Comparison of ENCODE assay signal across 17 mouse cellular contexts in the genomic region with DNA sequence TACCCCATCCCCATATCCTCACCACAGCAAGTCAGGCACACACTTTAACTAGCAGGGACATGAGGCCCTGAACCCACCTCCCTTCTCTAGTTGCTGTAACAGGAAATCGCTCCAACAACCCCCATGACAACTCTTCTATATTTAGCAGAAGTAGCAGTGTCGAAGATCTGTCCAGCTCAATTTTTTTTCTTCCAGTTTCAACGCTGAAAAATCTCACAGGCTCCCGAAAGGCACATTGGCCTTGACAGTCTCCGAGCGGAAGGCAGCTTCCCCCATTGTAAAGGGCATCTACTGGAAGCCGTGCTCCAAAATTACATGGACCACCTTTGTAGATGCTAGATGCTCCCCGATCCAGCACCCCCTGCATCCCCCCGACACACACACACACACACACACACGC.
DNase-seq lines count a peak whose midpoint lies in the region; ATAC-seq lines count a peak whose summit lies in the region.
"Had no signal": no experiment of that assay in that cellular context is flagged by ENCODE, and none has a peak within 500 bp of the region (broad histone marks: within the 10 kb centered on the region; RNA-seq: fewer than 3 reads in every experiment).

No protein-coding gene starts in this region.

- no peak for ATAC-seq in midbrain, embryonic 15.5 days (replicated peaks)
- ATAC-seq: inflammation-experienced regulatory T-cells, adult 6 months had no signal

- H3K9ac ChIP-seq in midbrain, embryonic 15.5 days: no peak overlapping the region
- H3K9ac ChIP-seq: embryonic facial prominence, embryonic 12.5 days; neural tube, embryonic 13.5 days had no signal

- DNase-seq in gastrocnemius, adult 18-20 months (ENCODE audit: low spot score): peak; percentile 26
- no peak for DNase-seq in gastrocnemius, adult 8-10 months (ENCODE audit: low spot score in 2 of 2)
- DNase-seq in kidney, postnatal 14 days: peak; percentile 12
- DNase-seq in kidney, adult 9 months: no peak
- DNase-seq in adrenal gland, postnatal 36 days: peak; percentile 40
- peak; percentile 16 to 33 for DNase-seq in heart, postnatal 10 days
- no peak for DNase-seq in spleen, postnatal 4 days (ENCODE audit: low spot score in 2 of 2)
- DNase-seq: cerebellum, postnatal 14 days; kidney, postnatal 4 days; liver; right cerebral cortex, postnatal 4 days; thymus, postnatal 36 days had no signal

- no peak overlapping the region for H3K4me3 ChIP-seq in midbrain, embryonic 15.5 days
- H3K4me3 ChIP-seq: embryonic facial prominence, embryonic 12.5 days; forebrain, embryonic 10.5 days; neural tube, embryonic 13.5 days had no signal

- no peaks in the 10 kb centered on the region for H3K27me3 ChIP-seq in midbrain, embryonic 15.5 days (replicated peaks)
- H3K27me3 ChIP-seq: embryonic facial prominence, embryonic 12.5 days; neural tube, embryonic 13.5 days had no signal

- no peaks in the 10 kb centered on the region for H3K36me3 ChIP-seq in midbrain, embryonic 15.5 days (replicated peaks)
- H3K36me3 ChIP-seq: embryonic facial prominence, embryonic 12.5 days; forebrain, embryonic 10.5 days; neural tube, embryonic 13.5 days had no signal

- H3K4me1 ChIP-seq in midbrain, embryonic 15.5 days: peaks cover 2% of the 10 kb centered on the region; the same call in 1 of the 2 replicates

- intact Hi-C loops in heart, postnatal 10 days (cut with DNase I): no loop called here

- H3K9me3 ChIP-seq in midbrain, embryonic 15.5 days: no peaks in the 10 kb centered on the region
- H3K9me3 ChIP-seq: embryonic facial prominence, embryonic 12.5 days; forebrain, embryonic 10.5 days; neural tube, embryonic 13.5 days had no signal

- WGBS in midbrain, embryonic 15.5 days: 83% methylated on average over 10 of the region's 10 CpGs

- H3K4me2 ChIP-seq in midbrain, embryonic 15.5 days: no peak overlapping the region
- H3K4me2 ChIP-seq: embryonic facial prominence, embryonic 12.5 days; neural tube, embryonic 13.5 days had no signal

- no peak overlapping the region for H3K27ac ChIP-seq in midbrain, embryonic 15.5 days
- H3K27ac ChIP-seq: embryonic facial prominence, embryonic 12.5 days; forebrain, embryonic 10.5 days; neural tube, embryonic 13.5 days had no signal

Comparison
In these comparisons a context has a peak if more than half of its experiments do, and no peak if none do; other contexts are left out.
1. DNase-seq: peak in gastrocnemius, adult 18-20 months (single experiment), kidney, postnatal 14 days (single experiment), adrenal gland, postnatal 36 days (2 of 2) and heart, postnatal 10 days (2 of 2); none in gastrocnemius, adult 8-10 months (0 of 2), kidney, adult 9 months (single experiment) and spleen, postnatal 4 days (0 of 2).